Mouse (Mus musculus) embryonic facial prominence, embryonic 11.5 days (tissue): Measurements from ENCODE around the gene Kl. TPM values are rescaled to one million over a fixed set of nuclear protein-coding genes. Genes with fewer than 3 reads are reported as not detected.

ENCODE experiments used
- ATAC-seq: fragments of 200-750 bp; cut with Nextera tagmentation; replicated peaks from 2 replicates; pipeline ENCODE4 v1.8.0; 2017; ENCODE audit warnings: low read depth; ENCODE audit not compliant: insufficient number of reproducible peaks, low FRiP score, low TSS enrichment
- DNase-seq: peaks from one replicate; pipeline ENCODE4 v3.0.0-alpha.2; 2015; ENCODE audit warnings: low spot score
- H3K27ac ChIP-seq: fragments of 300-500 bp; sonication (generic); replicated peaks from 2 replicates; pipeline ENCODE4 v1.5.1; 2014; ENCODE audit warnings: mild to moderate bottlenecking, low read depth, low read length, control low read depth
- H3K27me3 ChIP-seq: fragments of 300-500 bp; sonication (generic); 2 replicates; pipeline ENCODE4 v1.6.1; 2014; ENCODE audit warnings: mild to moderate bottlenecking, low read length, moderate library complexity, mixed read lengths; ENCODE audit not compliant: control insufficient read depth, insufficient read depth
- H3K36me3 ChIP-seq: fragments of 300-500 bp; sonication (generic); replicated peaks from 2 replicates; pipeline ENCODE4 v1.6.1; 2014; ENCODE audit warnings: low read depth, mild to moderate bottlenecking, low read length, moderate library complexity, mixed read lengths; ENCODE audit not compliant: control insufficient read depth, insufficient read depth
- H3K4me1 ChIP-seq: fragments of 300-500 bp; sonication (generic); 2 replicates; pipeline ENCODE4 v1.6.1; 2014; ENCODE audit warnings: low read length, mixed read lengths; ENCODE audit not compliant: control insufficient read depth, insufficient read depth
- H3K4me2 ChIP-seq: fragments of 300-500 bp; sonication (generic); 2 replicates; pipeline ENCODE4 v1.6.1; 2014; ENCODE audit warnings: low read depth, mild to moderate bottlenecking, control low read depth, low read length, moderate library complexity
- H3K4me3 ChIP-seq: fragments of 300-500 bp; sonication (generic); 2 replicates; pipeline ENCODE4 v1.5.1; 2014; ENCODE audit warnings: low read depth, low read length, control low read depth
- H3K9ac ChIP-seq: fragments of 300-500 bp; sonication (generic); replicated peaks from 2 replicates; pipeline ENCODE4 v1.6.1; 2014; ENCODE audit warnings: mild to moderate bottlenecking, control low read depth, low read length
- H3K9me3 ChIP-seq: fragments of 300-500 bp; sonication (generic); replicated peaks from 2 replicates; pipeline ENCODE4 v1.6.1; 2016; ENCODE audit warnings: mild to moderate bottlenecking, low read length, inconsistent platforms, mixed read lengths; ENCODE audit not compliant: control insufficient read depth
- WGBS: fragments of 180-500 bp; shearing (Covaris S2); extraction: QIAGEN DNeasy Blood & Tissue Kit; methylation state at CpG from one replicate; pipeline ENCODE4 v1.1.7; 2014; 5-methylcytosine and 5-hydroxymethylcytosine counted together
- polyA plus RNA-seq: library from polyadenylated mRNA; unstranded; fragments of >200 nt; fragmentation: Nextera tagmentation; extraction: Ambion mirVana; gene quantifications from 2 replicates; pipeline ENCODE4 v1.2.1, GENCODE M21; 2014

The Kl gene
- polyA plus RNA-seq, 1 experiment from 2014 or later = not detected

DNA sequence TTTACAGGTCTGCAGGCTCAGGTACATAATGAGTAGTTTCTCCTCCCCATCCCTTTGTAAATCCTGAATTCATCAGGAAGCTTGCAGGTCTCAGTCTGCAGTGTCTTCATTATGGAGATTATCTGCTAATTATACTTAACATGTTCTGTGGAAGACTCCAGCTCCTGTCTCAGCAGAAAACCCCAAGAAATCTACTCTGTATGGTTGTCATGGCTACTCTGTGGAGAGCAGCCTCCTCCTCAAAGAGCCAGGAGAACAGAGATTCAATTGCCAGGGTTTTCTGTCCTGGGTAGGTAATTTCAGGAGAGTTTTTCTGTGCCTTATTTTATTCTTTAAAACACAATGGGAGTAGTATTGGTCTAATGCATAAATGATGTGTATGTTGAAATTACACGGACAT lies 70.5 kb downstream of the Kl start:
- Histone ChIP-seq H3K36me3 (no peaks in the 10 kb centered on the region), H3K27me3 (no peaks in the 10 kb centered on the region), H3K9me3 (no peaks in the 10 kb centered on the region), H3K4me3 (no peak overlapping the region), H3K4me2 (no peak overlapping the region), H3K9ac (no peak overlapping the region), H3K27ac (no peak overlapping the region), H3K4me1 (no peaks in the 10 kb centered on the region; the same call in 1 of the 2 replicates)
- ATAC-seq = no peak
- no peak for DNase-seq
- 32% methylated on average over 1 of the region's 1 CpGs for WGBS

- no peak for ATAC-seq
- Histone ChIP-seq H3K4me1 (no peaks in the 10 kb centered on the region; the same call in 1 of the 2 replicates), H3K27ac (no peak overlapping the region), H3K4me3 (no peak overlapping the region), H3K9ac (peak overlapping the region; percentile 23), H3K27me3 (no peaks in the 10 kb centered on the region), H3K36me3 (no peaks in the 10 kb centered on the region), H3K9me3 (no peaks in the 10 kb centered on the region), H3K4me2 (no peak overlapping the region)
- DNase-seq = peak; percentile 66
- WGBS = 7% methylated on average over 8 of the region's 8 CpGs
Measured at GRCm38 (mm10) chr5:151023461-151023860, 71.1 kb downstream of the Kl start.

- Histone ChIP-seq H3K9ac (no peak overlapping the region), H3K4me2 (no peak overlapping the region), H3K9me3 (no peaks in the 10 kb centered on the region), H3K27me3 (no peaks in the 10 kb centered on the region), H3K4me3 (no peak overlapping the region), H3K36me3 (no peaks in the 10 kb centered on the region), H3K4me1 (no peaks in the 10 kb centered on the region; the same call in 1 of the 2 replicates), H3K27ac (no peak overlapping the region)
- DNase-seq (no peak), ATAC-seq (no peak)
- 70% methylated on average over 2 of the region's 2 CpGs for WGBS
Measured at GRCm38 (mm10) chr5:151024483-151024882, 72.1 kb downstream of the Kl start.

- H3K36me3 ChIP-seq = no peaks in the 10 kb centered on the region
- no peak overlapping the region for H3K4me3 ChIP-seq
- ATAC-seq (no peak), DNase-seq (no peak)
- no peak overlapping the region for H3K9ac ChIP-seq
- H3K27me3 ChIP-seq = no peaks in the 10 kb centered on the region
- no peak overlapping the region for H3K27ac ChIP-seq
- no peak overlapping the region for H3K4me2 ChIP-seq
- H3K4me1 ChIP-seq = no peaks in the 10 kb centered on the region; the same call in 1 of the 2 replicates
- H3K9me3 ChIP-seq = no peaks in the 10 kb centered on the region
- 93% methylated on average over 4 of the region's 4 CpGs for WGBS
Measured at GRCm38 (mm10) chr5:151026069-151026468, 73.7 kb downstream of the Kl start.

GRCm38 (mm10) chr5:151027171-151027570 lies 74.8 kb downstream of the Kl start:
- Histone ChIP-seq H3K4me2 (no peak overlapping the region), H3K27ac (no peak overlapping the region), H3K27me3 (no peaks in the 10 kb centered on the region), H3K9ac (no peak overlapping the region), H3K36me3 (no peaks in the 10 kb centered on the region), H3K4me3 (no peak overlapping the region), H3K4me1 (no peaks in the 10 kb centered on the region; the same call in 1 of the 2 replicates), H3K9me3 (no peaks in the 10 kb centered on the region)
- WGBS = 36% methylated on average over 7 of the region's 7 CpGs
- peak; percentile 80; the same call in 1 of the 2 replicates for ATAC-seq
- DNase-seq = peak; percentile 39

DNA sequence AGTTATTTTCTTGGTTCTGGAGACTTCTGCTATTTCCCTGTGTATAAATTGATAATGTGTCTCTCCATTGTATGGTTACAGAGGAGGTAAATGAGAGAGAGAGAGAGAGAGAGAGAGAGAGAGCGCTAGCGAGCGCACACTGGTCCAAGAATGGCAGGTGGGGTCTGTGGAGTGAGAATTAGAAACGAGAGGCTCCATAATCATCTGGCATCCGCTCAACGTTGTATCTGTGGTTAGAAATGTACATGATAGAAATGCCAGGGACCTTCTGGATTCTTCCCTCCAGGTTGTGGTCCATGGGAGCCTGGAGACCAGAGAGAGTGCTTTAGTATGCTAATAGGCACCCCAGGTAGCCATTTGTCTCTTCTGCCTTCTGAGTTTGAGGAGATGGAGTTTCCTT lies 76.5 kb downstream of the Kl start:
- Histone ChIP-seq H3K27ac (no peak overlapping the region), H3K4me2 (no peak overlapping the region), H3K9ac (no peak overlapping the region), H3K36me3 (no peaks in the 10 kb centered on the region), H3K4me1 (no peaks in the 10 kb centered on the region; the same call in 1 of the 2 replicates), H3K27me3 (no peaks in the 10 kb centered on the region), H3K9me3 (no peaks in the 10 kb centered on the region), H3K4me3 (no peak overlapping the region)
- 73% methylated on average over 6 of the region's 6 CpGs for WGBS
- DNase-seq (no peak), ATAC-seq (no peak)

GRCm38 (mm10) chr5:151034715-151035512 lies 82.5 kb downstream of the Kl start:
- no peak overlapping the region for H3K4me2 ChIP-seq
- H3K4me1 ChIP-seq = no peaks in the 10 kb centered on the region
- H3K27ac ChIP-seq = no peak overlapping the region
- no peaks in the 10 kb centered on the region for H3K27me3 ChIP-seq
- H3K9ac ChIP-seq = no peak overlapping the region
- H3K9me3 ChIP-seq = no peaks in the 10 kb centered on the region
- no peaks in the 10 kb centered on the region for H3K36me3 ChIP-seq
- WGBS = 73% methylated on average over 9 of the region's 9 CpGs
- H3K4me3 ChIP-seq = no peak overlapping the region
- DNase-seq (no peak), ATAC-seq (no peak)

GRCm38 (mm10) chr5:151037871-151038270 lies 85.5 kb downstream of the Kl start:
- Histone ChIP-seq H3K9ac (no peak overlapping the region), H3K4me3 (no peak overlapping the region), H3K4me1 (no peaks in the 10 kb centered on the region), H3K27ac (no peak overlapping the region), H3K9me3 (no peaks in the 10 kb centered on the region), H3K4me2 (no peak overlapping the region), H3K36me3 (no peaks in the 10 kb centered on the region), H3K27me3 (no peaks in the 10 kb centered on the region)
- no peak for ATAC-seq
- DNase-seq = no peak
- WGBS = 81% methylated on average over 7 of the region's 7 CpGs
